Mouse (Mus musculus) ES-Bruce4 (cell line): ENCODE measurements around the gene Cuta.

Experiments used
- CTCF ChIP-seq: IDR thresholded peaks from one replicate; pipeline ENCODE4 v1.8.1; 2011; ENCODE audit warnings: low read depth, low read length
- EP300 ChIP-seq: IDR thresholded peaks from 2 replicates; pipeline ENCODE4 v1.6.1; 2011; ENCODE audit warnings: low read depth, low read length; ENCODE audit not compliant: insufficient read depth
- POLR2A ChIP-seq: IDR thresholded peaks from one replicate; pipeline ENCODE4 v1.8.1; 2011; ENCODE audit warnings: low read length; ENCODE audit not compliant: insufficient read depth

DNA sequence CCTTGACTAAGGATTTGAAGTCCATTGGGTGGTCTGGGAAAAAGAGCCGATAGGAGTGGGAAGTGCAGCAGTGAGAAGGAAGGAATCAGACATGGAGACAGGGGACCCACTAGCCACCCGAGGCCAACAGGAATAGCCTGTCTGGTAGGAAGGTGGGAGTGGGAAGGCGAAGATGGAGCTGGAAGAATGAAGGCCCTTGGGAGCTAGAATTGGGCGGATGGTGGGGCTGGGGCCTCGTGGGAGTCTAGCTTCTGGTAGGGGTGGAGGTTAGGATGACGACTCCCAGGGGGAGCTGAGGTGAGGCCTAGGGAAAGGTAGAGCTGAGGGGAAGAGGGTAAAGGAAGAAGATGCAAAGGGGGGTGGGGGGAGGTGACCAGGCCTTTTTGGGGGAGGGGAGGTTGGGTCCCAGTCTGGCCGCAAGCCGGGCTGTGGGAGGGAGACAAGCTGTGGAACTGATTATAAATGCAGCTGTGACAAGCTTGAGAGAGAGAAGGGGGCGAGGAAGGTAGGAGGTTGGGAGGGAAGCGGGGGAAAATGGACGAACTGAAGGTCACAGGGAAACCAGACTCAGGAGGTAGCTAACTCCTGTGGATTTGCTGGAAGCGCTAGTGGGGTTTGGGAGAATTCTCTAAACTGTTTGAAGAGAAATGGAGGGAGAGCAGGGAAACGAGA is 6.6 kb upstream of the Cuta start:
- TF ChIP-seq CTCF (no peak), EP300 (no peak), POLR2A (no peak)
